Mouse (Mus musculus): Measurements from ENCODE around the gene P3h2. TPM values are rescaled to one million over a fixed set of nuclear protein-coding genes. Genes with fewer than 3 reads are reported as not detected.

Gene P3h2
- polyA plus RNA-seq, 1 experiment from 2014 or later, result 3.6 TPM

DNA sequence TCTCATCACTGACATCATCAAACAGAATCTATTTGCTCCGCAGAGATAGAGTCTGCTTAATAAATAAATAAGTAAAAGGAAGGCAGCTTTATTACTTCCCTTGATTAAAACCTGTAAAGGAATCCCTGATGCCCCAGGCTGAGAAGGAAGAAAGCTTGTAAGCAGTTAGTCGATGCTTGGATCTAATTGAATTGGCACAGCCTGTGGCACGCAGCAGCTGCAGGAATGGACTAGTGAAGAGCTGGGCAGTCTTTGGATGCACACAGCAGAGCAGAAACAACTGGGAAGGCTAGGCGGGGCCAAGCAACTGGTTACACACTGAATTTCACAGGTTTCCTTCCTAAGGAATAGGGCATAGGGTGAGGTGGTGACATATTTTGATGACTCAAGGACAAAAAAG is 5.4 kb downstream of the P3h2 start:
- Histone ChIP-seq H3K4me2 (ENCODE audit: low read depth, low read length) (no peak overlapping the region), H3K4me1 (ENCODE audit: control insufficient read depth, insufficient read depth, low read length) (peaks cover 6% of the 10 kb centered on the region; the same call in 1 of the 2 replicates), H3K4me3 (ENCODE audit: low read length) (no peak overlapping the region), H3K9me3 (replicated peaks; ENCODE audit: control insufficient read depth, low read length) (no peaks in the 10 kb centered on the region), H3K36me3 (ENCODE audit: control insufficient read depth, insufficient read depth) (no peaks in the 10 kb centered on the region), H3K27me3 (ENCODE audit: control insufficient read depth, insufficient read depth, low read length) (no peaks in the 10 kb centered on the region), H3K27ac (ENCODE audit: low read length) (no peak overlapping the region), H3K9ac (ENCODE audit: low read length) (no peak overlapping the region)
- 64% methylated on average over 4 of the region's 4 CpGs for WGBS
- no peak for ATAC-seq (replicated peaks; ENCODE audit: extremely low read depth, insufficient read depth, low FRiP score)

GRCm38 (mm10) chr16:26095696-26096284 is 9.8 kb downstream of the P3h2 start:
- no peaks in the 10 kb centered on the region for H3K9me3 ChIP-seq (replicated peaks; ENCODE audit: control insufficient read depth, low read length)
- H3K27me3 ChIP-seq (ENCODE audit: control insufficient read depth, insufficient read depth, low read length), result no peaks in the 10 kb centered on the region
- no peak for ATAC-seq (replicated peaks; ENCODE audit: extremely low read depth, insufficient read depth, low FRiP score)
- H3K9ac ChIP-seq (ENCODE audit: low read length), result no peak overlapping the region
- no peaks in the 10 kb centered on the region for H3K36me3 ChIP-seq (ENCODE audit: control insufficient read depth, insufficient read depth)
- H3K4me2 ChIP-seq (ENCODE audit: low read depth, low read length), result no peak overlapping the region
- no peak overlapping the region for H3K4me3 ChIP-seq (ENCODE audit: low read length)
- H3K4me1 ChIP-seq (ENCODE audit: control insufficient read depth, insufficient read depth, low read length), result peaks cover 2% of the 10 kb centered on the region; the same call in 1 of the 2 replicates
- 62% methylated on average over 7 of the region's 7 CpGs for WGBS
- H3K27ac ChIP-seq (ENCODE audit: low read length), result no peak overlapping the region

- ATAC-seq (replicated peaks; ENCODE audit: extremely low read depth, insufficient read depth, low FRiP score), result no peak
- no peak overlapping the region for H3K4me3 ChIP-seq (ENCODE audit: low read length)
- no peak overlapping the region for H3K27ac ChIP-seq (ENCODE audit: low read length)
- H3K27me3 ChIP-seq (ENCODE audit: control insufficient read depth, insufficient read depth, low read length), result no peaks in the 10 kb centered on the region
- no peaks in the 10 kb centered on the region for H3K36me3 ChIP-seq (ENCODE audit: control insufficient read depth, insufficient read depth)
- H3K9me3 ChIP-seq (replicated peaks; ENCODE audit: control insufficient read depth, low read length), result peaks cover 4% of the 10 kb centered on the region; the same call in 1 of the 2 replicates
- no peak overlapping the region for H3K9ac ChIP-seq (ENCODE audit: low read length)
- H3K4me2 ChIP-seq (ENCODE audit: low read depth, low read length), result no peak overlapping the region
- 37% methylated on average over 4 of the region's 4 CpGs for WGBS
- H3K4me1 ChIP-seq (ENCODE audit: control insufficient read depth, insufficient read depth, low read length), result no peaks in the 10 kb centered on the region
Observed at GRCm38 (mm10) chr16:26093888-26094287, 11.7 kb downstream of the P3h2 start.

DNA sequence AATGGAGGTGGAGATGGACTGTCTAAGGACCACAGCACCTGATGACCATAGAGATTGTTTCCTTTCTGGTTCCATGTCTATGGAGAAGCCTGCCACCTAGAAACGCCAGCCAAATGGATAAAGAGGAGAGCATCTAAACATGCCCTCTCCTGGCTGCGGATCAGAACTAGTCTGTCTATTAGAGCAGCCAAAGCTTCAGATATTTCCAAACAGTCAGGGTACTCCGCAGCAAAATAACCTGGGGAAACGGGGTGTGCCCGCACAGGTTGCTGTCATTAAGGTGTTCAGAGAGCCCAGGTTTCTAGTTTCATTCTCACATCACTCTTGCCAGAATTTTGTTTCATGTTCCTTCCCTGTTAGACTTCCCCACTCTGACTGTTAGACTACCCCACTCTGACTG is 16.6 kb downstream of the P3h2 start:
- ATAC-seq (replicated peaks; ENCODE audit: extremely low read depth, insufficient read depth, low FRiP score), result no peak
- WGBS, result 91% methylated on average over 5 of the region's 5 CpGs

DNA sequence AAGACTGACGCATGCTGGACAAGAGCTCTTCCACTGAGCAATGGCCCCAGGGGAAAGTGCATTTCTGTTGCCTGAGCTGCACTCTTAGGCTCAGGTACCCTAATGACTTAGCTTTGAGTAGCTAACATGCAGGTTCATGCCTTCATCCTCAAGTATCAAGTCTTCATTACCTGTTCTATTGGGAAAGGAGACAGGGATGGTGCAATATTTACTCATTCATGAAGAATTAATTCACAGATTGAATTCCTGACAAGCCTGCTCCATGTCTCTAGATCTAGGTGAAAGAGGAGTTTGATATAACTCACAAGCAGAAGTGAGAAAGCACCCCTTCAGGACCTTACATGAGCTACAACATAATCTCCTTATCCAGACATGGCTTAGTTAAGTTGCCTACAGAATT is 17.3 kb downstream of the P3h2 start:
- H3K9me3 ChIP-seq (replicated peaks; ENCODE audit: control insufficient read depth, low read length), result peaks cover 4% of the 10 kb centered on the region; the same call in 1 of the 2 replicates
- H3K4me1 ChIP-seq (ENCODE audit: control insufficient read depth, insufficient read depth, low read length), result peaks cover 11% of the 10 kb centered on the region
- H3K27me3 ChIP-seq (ENCODE audit: control insufficient read depth, insufficient read depth, low read length), result no peaks in the 10 kb centered on the region
- H3K9ac ChIP-seq (ENCODE audit: low read length), result no peak overlapping the region
- no peak overlapping the region for H3K27ac ChIP-seq (ENCODE audit: low read length)
- H3K36me3 ChIP-seq (ENCODE audit: control insufficient read depth, insufficient read depth), result no peaks in the 10 kb centered on the region
- ATAC-seq (replicated peaks; ENCODE audit: extremely low read depth, insufficient read depth, low FRiP score), result no peak
- H3K4me3 ChIP-seq (ENCODE audit: low read length), result no peak overlapping the region
- H3K4me2 ChIP-seq (ENCODE audit: low read depth, low read length), result no peak overlapping the region
- 72% methylated on average over 1 of the region's 1 CpGs for WGBS

More for the DNA sequence above, 16.6 kb downstream of the P3h2 start:
- Histone ChIP-seq H3K4me3 (ENCODE audit: low read length) (no peak overlapping the region), H3K4me1 (ENCODE audit: control insufficient read depth, insufficient read depth, low read length) (peaks cover 10% of the 10 kb centered on the region), H3K9ac (ENCODE audit: low read length) (no peak overlapping the region), H3K27me3 (ENCODE audit: control insufficient read depth, insufficient read depth, low read length) (no peaks in the 10 kb centered on the region), H3K9me3 (replicated peaks; ENCODE audit: control insufficient read depth, low read length) (peaks cover 4% of the 10 kb centered on the region; the same call in 1 of the 2 replicates), H3K4me2 (ENCODE audit: low read depth, low read length) (no peak overlapping the region), H3K36me3 (ENCODE audit: control insufficient read depth, insufficient read depth) (no peaks in the 10 kb centered on the region), H3K27ac (ENCODE audit: low read length) (no peak overlapping the region)

DNA sequence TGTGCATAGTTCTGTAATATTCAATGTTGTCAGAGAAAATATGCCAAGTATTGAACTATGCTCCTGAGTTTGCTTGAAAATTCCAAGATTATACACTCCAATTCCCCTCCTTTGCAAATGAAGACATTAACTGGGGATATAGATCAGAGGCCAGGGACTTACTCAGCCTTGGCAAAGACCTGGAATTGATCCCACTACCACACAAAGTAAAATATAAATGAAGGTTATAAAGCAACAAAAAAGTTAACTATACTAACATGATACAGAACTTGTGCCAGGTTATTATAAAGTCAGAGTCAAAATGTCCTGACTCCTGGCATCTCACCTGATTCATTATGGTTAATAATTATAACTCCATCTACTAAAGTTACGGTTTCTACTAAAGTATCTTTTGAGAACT is 18.6 kb downstream of the P3h2 start:
- H3K4me1 ChIP-seq (ENCODE audit: control insufficient read depth, insufficient read depth, low read length), result peaks cover 20% of the 10 kb centered on the region
- H3K9me3 ChIP-seq (replicated peaks; ENCODE audit: control insufficient read depth, low read length), result peaks cover 4% of the 10 kb centered on the region; the same call in 1 of the 2 replicates
- no peak overlapping the region for H3K9ac ChIP-seq (ENCODE audit: low read length)
- no peaks in the 10 kb centered on the region for H3K27me3 ChIP-seq (ENCODE audit: control insufficient read depth, insufficient read depth, low read length)
- H3K4me3 ChIP-seq (ENCODE audit: low read length), result no peak overlapping the region
- no peaks in the 10 kb centered on the region for H3K36me3 ChIP-seq (ENCODE audit: control insufficient read depth, insufficient read depth)
- H3K27ac ChIP-seq (ENCODE audit: low read length), result no peak overlapping the region
- 96% methylated on average over 1 of the region's 1 CpGs for WGBS
- no peak for ATAC-seq (replicated peaks; ENCODE audit: extremely low read depth, insufficient read depth, low FRiP score)
- no peak overlapping the region for H3K4me2 ChIP-seq (ENCODE audit: low read depth, low read length)

GRCm38 (mm10) chr16:26085160-26085559 is 20.4 kb downstream of the P3h2 start:
- Histone ChIP-seq H3K36me3 (ENCODE audit: control insufficient read depth, insufficient read depth) (no peaks in the 10 kb centered on the region), H3K9me3 (replicated peaks; ENCODE audit: control insufficient read depth, low read length) (no peaks in the 10 kb centered on the region), H3K4me3 (ENCODE audit: low read length) (no peak overlapping the region), H3K4me2 (ENCODE audit: low read depth, low read length) (no peak overlapping the region), H3K27ac (ENCODE audit: low read length) (no peak overlapping the region; the same call in 1 of the 2 replicates), H3K27me3 (ENCODE audit: control insufficient read depth, insufficient read depth, low read length) (no peaks in the 10 kb centered on the region), H3K4me1 (ENCODE audit: control insufficient read depth, insufficient read depth, low read length) (peaks cover 22% of the 10 kb centered on the region), H3K9ac (ENCODE audit: low read length) (no peak overlapping the region; the same call in 1 of the 2 replicates)
- no peak for ATAC-seq (replicated peaks; ENCODE audit: extremely low read depth, insufficient read depth, low FRiP score)
- WGBS, result 29% methylated on average over 2 of the region's 2 CpGs

GRCm38 (mm10) chr16:26082831-26083230 is 22.8 kb downstream of the P3h2 start:
- Histone ChIP-seq H3K9me3 (replicated peaks; ENCODE audit: control insufficient read depth, low read length) (no peaks in the 10 kb centered on the region), H3K36me3 (ENCODE audit: control insufficient read depth, insufficient read depth) (no peaks in the 10 kb centered on the region), H3K4me1 (ENCODE audit: control insufficient read depth, insufficient read depth, low read length) (peaks cover 35% of the 10 kb centered on the region), H3K9ac (ENCODE audit: low read length) (no peak overlapping the region), H3K4me2 (ENCODE audit: low read depth, low read length) (no peak overlapping the region), H3K4me3 (ENCODE audit: low read length) (no peak overlapping the region), H3K27ac (ENCODE audit: low read length) (peak overlapping the region; percentile 74), H3K27me3 (ENCODE audit: control insufficient read depth, insufficient read depth, low read length) (no peaks in the 10 kb centered on the region)
- 25% methylated on average over 1 of the region's 1 CpGs for WGBS
- ATAC-seq (replicated peaks; ENCODE audit: extremely low read depth, insufficient read depth, low FRiP score), result peak; percentile 42; the same call in 1 of the 2 replicates

DNA sequence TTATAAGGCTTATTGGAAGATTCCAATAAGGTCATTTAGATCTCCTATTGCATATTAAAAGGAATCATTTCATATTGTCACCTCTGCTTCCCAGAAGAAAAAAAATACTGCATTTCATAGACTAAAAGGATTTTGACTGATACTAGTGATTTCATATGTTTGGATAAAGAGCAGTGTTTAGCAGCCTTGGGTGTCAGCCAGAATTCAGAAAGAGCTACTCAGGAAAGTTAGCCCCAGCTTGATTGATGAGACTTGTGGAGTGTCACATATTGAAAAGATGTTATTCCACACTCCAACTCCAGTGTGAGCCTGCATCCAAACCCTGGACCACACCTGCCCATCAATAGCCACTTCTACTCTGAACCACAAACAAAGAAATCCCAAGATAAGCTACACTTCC is 23.2 kb downstream of the P3h2 start:
- no peak overlapping the region for H3K4me2 ChIP-seq (ENCODE audit: low read depth, low read length)

More for the DNA sequence above, 23.2 kb downstream of the P3h2 start:
- Histone ChIP-seq H3K4me1 (ENCODE audit: control insufficient read depth, insufficient read depth, low read length) (peaks cover 38% of the 10 kb centered on the region), H3K36me3 (ENCODE audit: control insufficient read depth, insufficient read depth) (no peaks in the 10 kb centered on the region), H3K9ac (ENCODE audit: low read length) (no peak overlapping the region), H3K4me3 (ENCODE audit: low read length) (no peak overlapping the region), H3K27me3 (ENCODE audit: control insufficient read depth, insufficient read depth, low read length) (no peaks in the 10 kb centered on the region), H3K9me3 (replicated peaks; ENCODE audit: control insufficient read depth, low read length) (no peaks in the 10 kb centered on the region), H3K27ac (ENCODE audit: low read length) (peak overlapping the region; percentile 74)
- ATAC-seq (replicated peaks; ENCODE audit: extremely low read depth, insufficient read depth, low FRiP score), result no peak
